Mouse (Mus musculus) intestine, postnatal 0 days (tissue): ENCODE data around the gene Spesp1. TPM values are rescaled to one million over a fixed set of nuclear protein-coding genes. Genes with fewer than 3 reads are reported as not detected.

ENCODE experiments used
- ATAC-seq: fragments of 200-750 bp; cut with Nextera tagmentation; 2 replicates; pipeline ENCODE4 v1.8.0; 2017; ENCODE audit warnings: mild to moderate bottlenecking, moderate TSS enrichment, moderate library complexity
- H3K27ac ChIP-seq: fragments of 300-500 bp; sonication (generic); 2 replicates; pipeline ENCODE4 v1.5.1; 2014; ENCODE audit warnings: mild to moderate bottlenecking, low read depth, low read length, moderate library complexity
- H3K27me3 ChIP-seq: fragments of 300-500 bp; sonication (generic); replicated peaks from 2 replicates; pipeline ENCODE4 v1.6.1; 2014; ENCODE audit warnings: low read length, mixed read lengths; ENCODE audit not compliant: control insufficient read depth, insufficient read depth
- H3K36me3 ChIP-seq: fragments of 300-500 bp; sonication (generic); 2 replicates; pipeline ENCODE4 v1.6.1; 2014; ENCODE audit warnings: mild to moderate bottlenecking, moderate library complexity; ENCODE audit not compliant: control insufficient read depth, insufficient read depth
- H3K4me1 ChIP-seq: fragments of 300-500 bp; sonication (generic); replicated peaks from 2 replicates; pipeline ENCODE4 v1.6.1; 2014; ENCODE audit warnings: antibody characterized with exemption, low read length, mixed read lengths; ENCODE audit not compliant: control insufficient read depth, insufficient read depth
- H3K4me2 ChIP-seq: fragments of 300-500 bp; sonication (generic); replicated peaks from 2 replicates; pipeline ENCODE4 v1.6.1; 2014; ENCODE audit warnings: low read depth, mild to moderate bottlenecking, moderate library complexity
- H3K4me3 ChIP-seq: fragments of 300-500 bp; sonication (generic); 2 replicates; pipeline ENCODE4 v1.5.1; 2014; ENCODE audit warnings: low read depth, low read length
- H3K9ac ChIP-seq: fragments of 300-500 bp; sonication (generic); 2 replicates; pipeline ENCODE4 v1.6.1; 2014; ENCODE audit warnings: mild to moderate bottlenecking, low read depth, low read length
- H3K9me3 ChIP-seq: fragments of 300-500 bp; sonication (generic); 2 replicates; pipeline ENCODE4 v1.6.1; 2016; ENCODE audit warnings: mixed run types; ENCODE audit not compliant: control insufficient read depth
- CTCF ChIP-seq: sonication (generic); IDR thresholded peaks from 2 replicates; pipeline ENCODE4 v1.5.1; 2016; ENCODE audit warnings: low read depth, mild to moderate bottlenecking, control low read depth, antibody characterized with exemption, moderate library complexity
- WGBS: fragments of 180-500 bp; shearing (Covaris S2); extraction: QIAGEN DNeasy Blood & Tissue Kit; methylation state at CpG from one replicate; pipeline ENCODE4 v1.1.7; 2014; 5-methylcytosine and 5-hydroxymethylcytosine counted together
- microRNA-seq: library from miRNA; unstranded; fragments of <30 nt; microRNA quantifications from one replicate; pipeline ENCODE4, GENCODE M21; 2016
- polyA plus RNA-seq: library from polyadenylated mRNA; unstranded; fragments of >200 nt; fragmentation: Nextera tagmentation; extraction: Ambion mirVana; gene quantifications from 2 replicates; pipeline ENCODE4 v1.2.1, GENCODE M21; 2015

Spesp1 gene
- polyA plus RNA-seq, 1 experiment from 2014 or later = not detected

- Histone ChIP-seq H3K9ac (no peak overlapping the region), H3K27me3 (no peaks in the 10 kb centered on the region), H3K9me3 (no peaks in the 10 kb centered on the region), H3K4me3 (no peak overlapping the region), H3K4me1 (no peaks in the 10 kb centered on the region), H3K27ac (peak overlapping the region; percentile 69), H3K4me2 (peak overlapping the region; percentile 44), H3K36me3 (no peaks in the 10 kb centered on the region)
- 11% methylated on average over 10 of the region's 10 CpGs for WGBS
- ATAC-seq = peak; percentile 96
- no peak for TF ChIP-seq CTCF
Observed at GRCm38 (mm10) chr9:62222481-62222880, 59.5 kb downstream of the Spesp1 start.

GRCm38 (mm10) chr9:62222029-62222428 is 60.0 kb downstream of the Spesp1 start:
- peak; percentile 88 for ATAC-seq
- no peak overlapping the region for H3K4me3 ChIP-seq
- no peaks in the 10 kb centered on the region for H3K4me1 ChIP-seq
- H3K27me3 ChIP-seq = no peaks in the 10 kb centered on the region
- H3K9ac ChIP-seq = no peak overlapping the region
- TF ChIP-seq CTCF = no peak
- peak overlapping the region; percentile 44 for H3K4me2 ChIP-seq
- no peaks in the 10 kb centered on the region for H3K36me3 ChIP-seq
- peak overlapping the region; percentile 69 for H3K27ac ChIP-seq
- 46% methylated on average over 2 of the region's 2 CpGs for WGBS
- H3K9me3 ChIP-seq = no peaks in the 10 kb centered on the region

Small RNA genes within 50 kb of the gene (microRNA-seq; reads per million reads assigned to microRNA genes)
- not detected for gene Gm25603

Other genes starting within 250 kb of the Spesp1 start
- 8.1 and 10.9 TPM in 2 replicates for gene Glce, start 159.6 kb downstream of the Spesp1 start, polyA plus RNA-seq
- 53.6 and 57.4 TPM in 2 replicates for gene Anp32a, start 59.1 kb upstream of the Spesp1 start, polyA plus RNA-seq